Mouse (Mus musculus) midbrain, postnatal 0 days (tissue): Measurements from ENCODE around the gene Sart1. TPM values are rescaled to one million over a fixed set of nuclear protein-coding genes. Genes with fewer than 3 reads are reported as not detected.
A peak's percentile ranks its signal among the peaks of the same experiment; 100 is the strongest.

Source experiments
- ATAC-seq: fragments of 200-750 bp; cut with Nextera tagmentation; 2 replicates; pipeline ENCODE4 v1.8.0; 2017; ENCODE audit warnings: moderate number of reproducible peaks, mild to moderate bottlenecking, moderate TSS enrichment, moderate library complexity; ENCODE audit not compliant: low FRiP score
- DNase-seq: peaks from one replicate; pipeline ENCODE4 v3.0.0-alpha.2; 2015; ENCODE audit warnings: low spot score
- H3K27ac ChIP-seq: fragments of 300-500 bp; sonication (generic); 2 replicates; pipeline ENCODE4 v1.5.1; 2014; ENCODE audit warnings: low read depth, mild to moderate bottlenecking, low read length, mixed read lengths
- H3K27me3 ChIP-seq: fragments of 300-500 bp; sonication (generic); 2 replicates; pipeline ENCODE4 v1.6.1; 2014; ENCODE audit warnings: low read length, control low read depth, mixed read lengths; ENCODE audit not compliant: insufficient read depth
- H3K36me3 ChIP-seq: fragments of 300-500 bp; sonication (generic); 2 replicates; pipeline ENCODE4 v1.6.1; 2014; ENCODE audit warnings: low read length, control low read depth, mixed read lengths; ENCODE audit not compliant: insufficient read depth
- H3K4me1 ChIP-seq: fragments of 300-500 bp; sonication (generic); 2 replicates; pipeline ENCODE4 v1.6.1; 2014; ENCODE audit warnings: mild to moderate bottlenecking, control low read depth, antibody characterized with exemption, low read length, mixed read lengths; ENCODE audit not compliant: insufficient read depth
- H3K4me2 ChIP-seq: fragments of 300-500 bp; sonication (generic); 2 replicates; pipeline ENCODE4 v1.6.1; 2014; ENCODE audit warnings: low read depth, mild to moderate bottlenecking, low read length, mixed read lengths; ENCODE audit not compliant: poor library complexity, severe bottlenecking
- H3K4me3 ChIP-seq: fragments of 300-500 bp; sonication (generic); 2 replicates; pipeline ENCODE4 v1.5.1; 2014; ENCODE audit warnings: low read depth, mild to moderate bottlenecking, low read length, moderate library complexity
- H3K9ac ChIP-seq: fragments of 300-500 bp; sonication (generic); replicated peaks from 2 replicates; pipeline ENCODE4 v1.6.1; 2014; ENCODE audit warnings: mild to moderate bottlenecking, low read length, moderate library complexity, mixed read lengths; ENCODE audit not compliant: poor library complexity, severe bottlenecking
- H3K9me3 ChIP-seq: fragments of 300-500 bp; sonication (generic); 2 replicates; pipeline ENCODE4 v1.6.1; 2016; ENCODE audit warnings: low read length, control low read depth
- CTCF ChIP-seq: IDR thresholded peaks from 2 replicates; pipeline ENCODE4 v1.5.1; 2016; ENCODE audit warnings: antibody characterized with exemption, mild to moderate bottlenecking
- WGBS: fragments of 180-500 bp; shearing (Covaris S2); extraction: QIAGEN DNeasy Blood & Tissue Kit; methylation state at CpG from one replicate; pipeline ENCODE4 v1.1.7; 2014; 5-methylcytosine and 5-hydroxymethylcytosine counted together
- polyA plus RNA-seq: library from polyadenylated mRNA; unstranded; fragments of >200 nt; fragmentation: Nextera tagmentation; extraction: Ambion mirVana; gene quantifications from 2 replicates; pipeline ENCODE4 v1.2.1, GENCODE M21; 2015
- total RNA-seq: library from RNA; depleted of rRNA; stranded (reverse); fragments of >200 nt; gene quantifications from 2 replicates; pipeline ENCODE4 v1.2.3, GENCODE M21; 2014

Gene Sart1
- total and polyA plus RNA-seq, 2 experiments from 2014 or later, result 28.9 to 51.0 TPM

GRCm38 (mm10) chr19:5424782-5425741 lies 36.6 kb upstream of the Sart1 start, which contains the start of the genes Drap1 and AI837181:
Gene Drap1, minus strand, starts transcription at chr19:5424979.
Gene AI837181, plus strand, starts transcription at chr19:5425144.
- DNase-seq (peak; percentile 97), ATAC-seq (peak; percentile 89)
- peaks cover 33% of the 10 kb centered on the region for H3K36me3 ChIP-seq
- no peaks in the 10 kb centered on the region for H3K9me3 ChIP-seq
- H3K27me3 ChIP-seq, result no peaks in the 10 kb centered on the region
- under 1% methylated on average over 46 of the region's 87 CpGs for WGBS
- H3K4me3 ChIP-seq, result peak within 1 kb of the TSS; percentile 70
- peak within 1 kb of the TSS; percentile 95 for H3K9ac ChIP-seq
- peak within 1 kb of the TSS; percentile 86 for H3K27ac ChIP-seq
- no peak for TF ChIP-seq CTCF
- peaks cover 20% of the 10 kb centered on the region for H3K4me1 ChIP-seq
- H3K4me2 ChIP-seq, result peak within 1 kb of the TSS; percentile 81

DNA sequence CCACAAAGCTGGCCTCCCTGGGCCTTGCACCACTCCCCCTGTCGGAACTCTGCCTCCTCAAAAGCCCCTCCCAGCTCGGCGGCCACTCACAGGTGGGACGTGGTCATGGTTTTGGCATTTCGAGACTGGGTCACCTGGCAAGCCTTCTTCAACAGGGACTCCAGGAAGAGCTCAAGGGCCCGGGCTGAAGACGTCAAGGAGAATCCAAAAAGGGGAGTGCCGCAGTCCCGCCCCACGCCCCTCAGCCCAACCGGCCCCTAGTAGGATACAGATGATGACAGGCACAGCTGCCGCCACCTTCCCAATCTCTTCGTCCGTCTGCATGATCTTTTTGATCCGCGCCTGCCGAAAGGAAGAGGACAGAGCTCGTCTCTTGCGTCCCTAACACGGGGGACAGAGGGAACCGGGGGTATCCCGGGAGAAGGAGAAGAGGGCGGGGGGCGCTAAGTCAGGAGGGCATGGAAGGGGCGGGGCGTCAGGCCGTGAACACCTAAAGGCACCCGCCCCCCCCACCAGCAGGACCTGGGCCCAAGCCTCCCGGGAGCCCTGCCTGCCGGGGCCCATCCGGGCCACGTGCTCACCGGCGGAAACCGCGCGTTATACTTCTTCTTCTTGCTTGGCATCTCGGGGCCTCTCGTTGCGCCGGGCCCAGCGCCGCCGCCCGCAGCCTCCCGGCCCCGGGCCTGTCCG lies 35.7 kb upstream of the Sart1 start:
- peak overlapping the region; percentile 70 for H3K4me3 ChIP-seq
- ATAC-seq, result peak; percentile 48
- no peaks in the 10 kb centered on the region for H3K27me3 ChIP-seq
- peak; percentile 66 for DNase-seq
- H3K36me3 ChIP-seq, result peaks cover 36% of the 10 kb centered on the region
- under 1% methylated on average over 34 of the region's 48 CpGs for WGBS
- peak overlapping the region; percentile 81 for H3K4me2 ChIP-seq
- no peaks in the 10 kb centered on the region for H3K9me3 ChIP-seq
- peak overlapping the region; percentile 86 for H3K27ac ChIP-seq
- TF ChIP-seq CTCF, result peak; percentile 30; the same call in 1 of the 2 replicates
- peaks cover 20% of the 10 kb centered on the region for H3K4me1 ChIP-seq
- peak overlapping the region; percentile 95 for H3K9ac ChIP-seq

DNA sequence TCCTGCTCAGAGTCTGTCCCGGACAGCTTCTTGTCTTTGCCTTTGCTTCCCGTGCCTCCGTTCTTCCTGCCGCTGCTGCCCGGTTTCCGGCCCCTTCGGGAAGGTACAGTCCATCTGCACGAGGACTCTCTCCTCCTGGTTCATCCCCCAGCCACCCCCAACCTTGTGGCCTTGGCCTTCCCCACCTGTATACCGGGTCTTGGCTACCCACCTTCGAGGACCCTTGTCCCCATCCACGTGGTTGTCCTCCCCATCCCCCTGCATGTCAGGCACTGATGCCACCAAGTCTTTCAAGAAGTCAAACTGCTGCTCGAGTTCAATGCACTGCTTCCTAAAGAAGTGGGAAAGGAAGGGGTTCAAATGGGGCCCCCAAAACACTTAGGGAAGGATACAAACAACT lies 35.1 kb upstream of the Sart1 start:
- 59% methylated on average over 12 of the region's 12 CpGs for WGBS
- peaks cover 20% of the 10 kb centered on the region for H3K4me1 ChIP-seq
- H3K27ac ChIP-seq, result peak overlapping the region; percentile 86
- TF ChIP-seq CTCF, result no peak
- peak overlapping the region; percentile 81 for H3K4me2 ChIP-seq
- H3K27me3 ChIP-seq, result no peaks in the 10 kb centered on the region
- peaks cover 36% of the 10 kb centered on the region for H3K36me3 ChIP-seq
- H3K9me3 ChIP-seq, result no peaks in the 10 kb centered on the region
- H3K4me3 ChIP-seq, result peak overlapping the region; percentile 70
- peak overlapping the region; percentile 95 for H3K9ac ChIP-seq
- ATAC-seq, result no peak
- no peak for DNase-seq

GRCm38 (mm10) chr19:5422895-5423443 lies 34.5 kb upstream of the Sart1 start:
- no peak for TF ChIP-seq CTCF
- ATAC-seq, result no peak
- no peaks in the 10 kb centered on the region for H3K9me3 ChIP-seq
- H3K4me3 ChIP-seq, result peak overlapping the region; percentile 70; the same call in 1 of the 2 replicates
- DNase-seq, result no peak
- no peak overlapping the region for H3K27ac ChIP-seq
- peak overlapping the region; percentile 81 for H3K4me2 ChIP-seq
- peaks cover 20% of the 10 kb centered on the region for H3K4me1 ChIP-seq
- no peaks in the 10 kb centered on the region for H3K27me3 ChIP-seq
- H3K9ac ChIP-seq, result 0 out of 2 replicates have a peak overlapping the region, but pooled peaks have one; percentile 95
- WGBS, result 68% methylated on average over 9 of the region's 9 CpGs
- H3K36me3 ChIP-seq, result peaks cover 42% of the 10 kb centered on the region

DNA sequence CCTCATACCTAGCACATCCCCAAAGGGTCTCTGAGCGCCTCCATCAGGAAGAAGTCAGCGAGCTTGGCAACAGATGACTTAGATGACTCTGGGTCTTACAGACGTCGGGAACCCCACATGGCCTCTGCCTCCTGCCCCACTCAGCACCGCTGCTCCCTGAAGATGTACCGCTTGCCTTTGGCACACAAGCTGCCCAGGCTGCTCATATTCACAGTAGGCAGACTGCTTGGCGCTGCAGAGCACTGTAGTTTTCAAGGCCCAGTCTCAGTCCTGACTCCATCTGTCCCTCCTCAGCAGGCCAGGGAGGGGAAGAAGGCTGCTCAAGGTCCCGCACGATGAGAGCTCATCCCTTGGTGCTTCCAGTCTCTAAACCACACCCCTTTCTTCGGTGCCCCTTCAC lies 33.8 kb upstream of the Sart1 start:
- 89% methylated on average over 10 of the region's 10 CpGs for WGBS
- Histone ChIP-seq H3K27ac (no peak overlapping the region), H3K4me1 (peaks cover 20% of the 10 kb centered on the region), H3K27me3 (no peaks in the 10 kb centered on the region), H3K9ac (no peak overlapping the region), H3K36me3 (peaks cover 42% of the 10 kb centered on the region), H3K4me2 (no peak overlapping the region), H3K4me3 (no peak overlapping the region), H3K9me3 (no peaks in the 10 kb centered on the region)
- DNase-seq, result no peak
- ATAC-seq, result no peak
- TF ChIP-seq CTCF, result no peak
